ENCODE assay signal across 8 mouse cellular contexts in the genomic region with DNA sequence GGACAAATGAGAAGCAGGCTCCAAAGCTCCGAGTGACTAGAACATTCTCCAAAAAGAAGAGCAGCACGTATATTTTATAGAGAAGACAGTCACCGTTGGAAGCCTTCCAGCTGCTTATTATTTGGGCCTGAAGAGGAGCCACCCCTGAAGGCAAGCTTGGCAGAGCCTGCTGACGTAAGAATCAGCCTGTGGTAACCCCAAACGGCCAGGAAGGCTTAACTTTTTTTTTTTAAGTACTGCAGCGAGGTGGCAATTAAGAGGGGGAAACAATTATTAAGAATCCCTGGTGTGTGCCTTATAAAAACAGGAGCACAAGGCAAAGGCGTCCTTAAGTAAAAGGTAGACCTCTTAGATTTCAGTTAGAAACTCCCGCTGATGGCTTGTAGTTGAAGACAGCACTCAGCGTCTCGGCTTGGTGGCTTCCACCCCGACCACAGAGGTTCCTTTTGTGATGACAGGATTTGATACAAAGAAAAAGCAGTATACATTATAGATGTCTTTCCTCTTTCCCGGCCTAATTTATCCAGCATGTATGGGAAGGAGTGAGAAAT. TPM values are rescaled to one million over a fixed set of nuclear protein-coding genes. Genes with fewer than 3 reads are reported as not detected.
DNase-seq lines count a peak whose midpoint lies in the region; ATAC-seq lines count a peak whose summit lies in the region.

No protein-coding gene starts in this region.

- intact Hi-C loops in left cerebral cortex, postnatal 14 days (cut with DNase I): loop anchor here (5.0 kb wide), 1 partner anchor 60 kb away; no protein-coding TSS in a partner anchor

- H3K36me3 ChIP-seq in forebrain, embryonic 12.5 days (replicated peaks): no peaks in the 10 kb centered on the region
- no peaks in the 10 kb centered on the region for H3K36me3 ChIP-seq in kidney, embryonic 16.5 days (ENCODE audit: insufficient read depth, low read length)

- WGBS in forebrain, embryonic 12.5 days: 2% methylated on average over 12 of the region's 12 CpGs
- 2% methylated on average over 12 of the region's 12 CpGs for WGBS in kidney, embryonic 16.5 days

- H3K4me2 ChIP-seq in forebrain, embryonic 12.5 days: peak overlapping the region; percentile 72
- peak overlapping the region; percentile 74 for H3K4me2 ChIP-seq in kidney, embryonic 16.5 days (replicated peaks; ENCODE audit: low read depth, low read length)

- ATAC-seq in forebrain, embryonic 12.5 days (ENCODE audit: low FRiP score): no peak
- no peak for ATAC-seq in kidney, embryonic 16.5 days (ENCODE audit: low FRiP score, low TSS enrichment)
- ATAC-seq in megakaryocyte progenitor cell, adult 5-6 weeks (replicated peaks; ENCODE audit: poor library complexity): peak; percentile 33

- peak overlapping the region; percentile 70 for H3K9ac ChIP-seq in forebrain, embryonic 12.5 days
- peak overlapping the region; percentile 82 for H3K9ac ChIP-seq in kidney, embryonic 16.5 days (replicated peaks; ENCODE audit: low read length)

- H3K4me1 ChIP-seq in forebrain, embryonic 12.5 days: peaks cover 28% of the 10 kb centered on the region
- H3K4me1 ChIP-seq in kidney, embryonic 16.5 days (ENCODE audit: insufficient read depth, low read length): peaks cover 47% of the 10 kb centered on the region

- no peaks in the 10 kb centered on the region for H3K27me3 ChIP-seq in forebrain, embryonic 12.5 days
- H3K27me3 ChIP-seq in kidney, embryonic 16.5 days (ENCODE audit: insufficient read depth, low read length): no peaks in the 10 kb centered on the region

- DNase-seq in heart, adult 11 months: peak; percentile 95
- DNase-seq in heart, adult 8-10 months (ENCODE audit: low spot score): no peak
- peak; percentile 77 for DNase-seq in adrenal gland, adult 2 months
- peak; percentile 42 for DNase-seq in thymus, postnatal 25 days
- no peak for DNase-seq in left cerebral cortex, postnatal 14 days (ENCODE audit: low spot score in 2 of 2)

- peak overlapping the region; percentile 72 for H3K4me3 ChIP-seq in forebrain, embryonic 12.5 days (replicated peaks)
- H3K4me3 ChIP-seq in kidney, embryonic 16.5 days (ENCODE audit: low read length): peak overlapping the region; percentile 77

- H3K9me3 ChIP-seq in forebrain, embryonic 12.5 days: no peaks in the 10 kb centered on the region
- H3K9me3 ChIP-seq in kidney, embryonic 16.5 days (ENCODE audit: low read length): no peaks in the 10 kb centered on the region

- H3K27ac ChIP-seq in forebrain, embryonic 12.5 days: no peak overlapping the region
- peak overlapping the region; percentile 79 for H3K27ac ChIP-seq in kidney, embryonic 16.5 days (ENCODE audit: low read length)

RNA-seq across cellular contexts. Expression of a gene that starts 1.0 kb away (rescaled TPM):
- total RNA-seq in heart, adult 8-10 months (2022): 10 to 100 TPM in 1 of 4 experiments, 1 to 10 TPM in 3; 9.6 to 10.7 (median 9.8) TPM
- 10 to 100 TPM; 53.6 to 69.5 TPM for total RNA-seq in adrenal gland, adult 2 months (2021)
- 21.7 and 27.0 TPM in 2 replicates for polyA plus RNA-seq in adrenal gland, adult 2 months (2012; rRNA removed)
- 15.8 and 16.5 TPM in 2 replicates for polyA plus RNA-seq in forebrain, embryonic 12.5 days (2016; fragmentation: Nextera tagmentation; extraction: Ambion mirVana)
- polyA plus RNA-seq in kidney, embryonic 16.5 days (2015; fragmentation: Nextera tagmentation; extraction: Ambion mirVana): 27.2 and 28.1 TPM in 2 replicates
- total RNA-seq in megakaryocyte progenitor cell, adult 5-6 weeks (2015): 9.8 and 11.0 TPM in 2 replicates
- total RNA-seq in megakaryocyte progenitor cell, adult 5-6 weeks (2017): 10.5 and 11.8 TPM in 2 replicates
- total RNA-seq in left cerebral cortex, postnatal 14 days (2021): 10 to 100 TPM; 11.2 to 14.7 TPM

Comparison
In these comparisons a context has a peak if more than half of its experiments do, and no peak if none do; other contexts are left out.
1. DNase-seq: peak in heart, adult 11 months (single experiment), adrenal gland, adult 2 months (single experiment) and thymus, postnatal 25 days (single experiment); none in heart, adult 8-10 months (single experiment) and left cerebral cortex, postnatal 14 days (0 of 2).